Mouse (Mus musculus) limb, embryonic 11.5 days (tissue): ENCODE measurements around the gene Atg101. TPM values are rescaled to one million over a fixed set of nuclear protein-coding genes. Genes with fewer than 3 reads are reported as not detected.
A peak's percentile ranks its signal among the peaks of the same experiment; 100 is the strongest.

Experiments used
- ATAC-seq: fragments of 200-750 bp; cut with Nextera tagmentation; 2 replicates; pipeline ENCODE4 v1.8.0; 2017; ENCODE audit warnings: low read depth; ENCODE audit not compliant: insufficient number of reproducible peaks, low FRiP score, low TSS enrichment
- DNase-seq: peaks from one replicate; pipeline ENCODE4 v3.0.0-alpha.2; 2015; ENCODE audit warnings: low spot score
- H3K27ac ChIP-seq: fragments of 300-500 bp; sonication (generic); replicated peaks from 2 replicates; pipeline ENCODE4 v1.5.1; 2014; ENCODE audit warnings: low read depth, mild to moderate bottlenecking, low read length
- H3K27me3 ChIP-seq: fragments of 300-500 bp; sonication (generic); 2 replicates; pipeline ENCODE4 v1.6.1; 2014; ENCODE audit warnings: mild to moderate bottlenecking, low read length, mixed read lengths; ENCODE audit not compliant: control insufficient read depth, insufficient read depth
- H3K36me3 ChIP-seq: fragments of 300-500 bp; sonication (generic); 2 replicates; pipeline ENCODE4 v1.6.1; 2014; ENCODE audit warnings: mild to moderate bottlenecking, low read length, moderate library complexity, mixed read lengths; ENCODE audit not compliant: control insufficient read depth, insufficient read depth
- H3K4me1 ChIP-seq: fragments of 300-500 bp; sonication (generic); 2 replicates; pipeline ENCODE4 v1.6.1; 2014; ENCODE audit warnings: low read length, mixed read lengths; ENCODE audit not compliant: control insufficient read depth, insufficient read depth
- H3K4me2 ChIP-seq: fragments of 300-500 bp; sonication (generic); 2 replicates; pipeline ENCODE4 v1.6.1; 2014; ENCODE audit warnings: low read depth, mild to moderate bottlenecking, moderate library complexity; ENCODE audit not compliant: severe bottlenecking
- H3K4me3 ChIP-seq: fragments of 300-500 bp; sonication (generic); 2 replicates; pipeline ENCODE4 v1.5.1; 2014; ENCODE audit warnings: low read depth, low read length
- H3K9ac ChIP-seq: fragments of 300-500 bp; sonication (generic); 2 replicates; pipeline ENCODE4 v1.6.1; 2014; ENCODE audit warnings: mild to moderate bottlenecking, low read length
- H3K9me3 ChIP-seq: fragments of 300-500 bp; sonication (generic); 2 replicates; pipeline ENCODE4 v1.6.1; 2016; ENCODE audit warnings: low read length; ENCODE audit not compliant: control insufficient read depth
- WGBS: fragments of 180-500 bp; shearing (Covaris S2); extraction: QIAGEN DNeasy Blood & Tissue Kit; methylation state at CpG from one replicate; pipeline ENCODE4 v1.1.7; 2014; 5-methylcytosine and 5-hydroxymethylcytosine counted together
- polyA plus RNA-seq: library from polyadenylated mRNA; unstranded; fragments of >200 nt; fragmentation: Nextera tagmentation; extraction: Ambion mirVana; gene quantifications from 2 replicates; pipeline ENCODE4 v1.2.1, GENCODE M21; 2014

The Atg101 gene
- polyA plus RNA-seq, 1 experiment from 2014 or later, result 73.1 TPM

GRCm38 (mm10) chr15:101287361-101287760 is 3.3 kb downstream of the Atg101 start:
- ATAC-seq, result no peak
- no peak overlapping the region for H3K9ac ChIP-seq
- H3K4me1 ChIP-seq, result peaks cover 5% of the 10 kb centered on the region
- H3K27me3 ChIP-seq, result no peaks in the 10 kb centered on the region
- H3K4me2 ChIP-seq, result no peak overlapping the region
- peaks cover 12% of the 10 kb centered on the region for H3K36me3 ChIP-seq
- H3K9me3 ChIP-seq, result no peaks in the 10 kb centered on the region
- no peak overlapping the region for H3K4me3 ChIP-seq
- no peak overlapping the region for H3K27ac ChIP-seq
- DNase-seq, result no peak
- 91% methylated on average over 6 of the region's 6 CpGs for WGBS

GRCm38 (mm10) chr15:101290354-101290753 is 6.3 kb downstream of the Atg101 start:
- Histone ChIP-seq H3K36me3 (peaks cover 12% of the 10 kb centered on the region), H3K9me3 (no peaks in the 10 kb centered on the region), H3K4me2 (no peak overlapping the region), H3K4me1 (peaks cover 11% of the 10 kb centered on the region; the same call in 1 of the 2 replicates), H3K4me3 (no peak overlapping the region), H3K27ac (no peak overlapping the region), H3K9ac (no peak overlapping the region), H3K27me3 (no peaks in the 10 kb centered on the region)
- WGBS, result 96% methylated on average over 15 of the region's 15 CpGs
- DNase-seq (no peak), ATAC-seq (no peak)

- H3K36me3 ChIP-seq, result peaks cover 12% of the 10 kb centered on the region
- WGBS, result 92% methylated on average over 3 of the region's 3 CpGs
Measured at GRCm38 (mm10) chr15:101292012-101292411, 7.9 kb downstream of the Atg101 start.

DNA sequence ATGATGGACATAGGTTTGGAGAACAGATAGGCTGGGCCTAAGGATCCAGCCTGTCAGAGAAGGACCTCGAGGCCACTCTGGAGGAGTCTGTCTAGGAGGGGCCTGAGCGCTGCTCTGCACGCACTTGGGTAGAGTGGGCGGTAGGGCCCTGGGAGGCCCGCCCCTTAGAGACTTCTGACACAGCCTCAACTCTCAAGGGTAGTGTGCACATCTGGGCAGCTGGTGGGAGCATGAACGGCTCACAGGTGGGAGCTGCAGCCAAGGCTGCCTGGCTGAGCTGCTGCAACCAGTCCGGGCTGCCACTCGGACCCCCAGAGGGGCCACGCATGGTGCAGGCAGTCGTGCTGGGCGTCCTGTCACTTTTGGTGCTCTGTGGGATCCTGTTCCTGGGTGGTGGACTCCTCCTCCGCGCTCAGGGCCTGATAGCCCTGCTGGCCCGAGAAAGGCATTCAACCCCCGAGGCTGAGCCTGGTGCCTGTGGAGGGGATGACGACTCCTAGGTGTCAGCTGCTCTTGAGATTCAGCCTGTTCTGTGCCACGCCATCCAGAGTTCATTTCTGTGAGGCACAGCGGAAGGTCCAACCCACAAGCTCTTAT is 9.1 kb downstream of the Atg101 start, which contains the start of gene 6030408B16Rik:
TSS of gene 6030408B16Rik (plus strand) at position 188 of the 597 bp plus-strand sequence.
- Histone ChIP-seq H3K4me2 (peak within 1 kb of the TSS; percentile 24; the same call in 1 of the 2 replicates), H3K36me3 (peaks cover 10% of the 10 kb centered on the region), H3K4me1 (peaks cover 11% of the 10 kb centered on the region; the same call in 1 of the 2 replicates), H3K9me3 (no peaks in the 10 kb centered on the region), H3K9ac (peak within 1 kb of the TSS; percentile 55), H3K27me3 (no peaks in the 10 kb centered on the region), H3K27ac (peak within 1 kb of the TSS; percentile 79), H3K4me3 (0 out of 2 replicates have a peak within 1 kb of the TSS, but pooled peaks have one; percentile 5)
- ATAC-seq, result peak; percentile 52; the same call in 1 of the 2 replicates
- peak; percentile 32 for DNase-seq
- 47% methylated on average over 18 of the region's 18 CpGs for WGBS

More at GRCm38 (mm10) chr15:101292012-101292411, 7.9 kb downstream of the Atg101 start:
- Histone ChIP-seq H3K27ac (no peak overlapping the region), H3K4me3 (no peak overlapping the region), H3K4me2 (no peak overlapping the region), H3K9me3 (no peaks in the 10 kb centered on the region), H3K9ac (no peak overlapping the region), H3K4me1 (peaks cover 11% of the 10 kb centered on the region; the same call in 1 of the 2 replicates), H3K27me3 (no peaks in the 10 kb centered on the region)
- DNase-seq, result no peak
- ATAC-seq, result no peak

GRCm38 (mm10) chr15:101294028-101294894 is 10.2 kb downstream of the Atg101 start:
- 0 out of 2 replicates have a peak, but pooled peaks have one; percentile 37 for ATAC-seq
- Histone ChIP-seq H3K27ac (peak overlapping the region; percentile 79), H3K27me3 (no peaks in the 10 kb centered on the region), H3K9ac (peak overlapping the region; percentile 55), H3K4me1 (peaks cover 13% of the 10 kb centered on the region; the same call in 1 of the 2 replicates), H3K4me3 (0 out of 2 replicates have a peak overlapping the region, but pooled peaks have one; percentile 5), H3K4me2 (peak overlapping the region; percentile 24; the same call in 1 of the 2 replicates), H3K9me3 (no peaks in the 10 kb centered on the region), H3K36me3 (peaks cover 10% of the 10 kb centered on the region)
- peak; percentile 65 for DNase-seq
- 39% methylated on average over 16 of the region's 16 CpGs for WGBS

DNA sequence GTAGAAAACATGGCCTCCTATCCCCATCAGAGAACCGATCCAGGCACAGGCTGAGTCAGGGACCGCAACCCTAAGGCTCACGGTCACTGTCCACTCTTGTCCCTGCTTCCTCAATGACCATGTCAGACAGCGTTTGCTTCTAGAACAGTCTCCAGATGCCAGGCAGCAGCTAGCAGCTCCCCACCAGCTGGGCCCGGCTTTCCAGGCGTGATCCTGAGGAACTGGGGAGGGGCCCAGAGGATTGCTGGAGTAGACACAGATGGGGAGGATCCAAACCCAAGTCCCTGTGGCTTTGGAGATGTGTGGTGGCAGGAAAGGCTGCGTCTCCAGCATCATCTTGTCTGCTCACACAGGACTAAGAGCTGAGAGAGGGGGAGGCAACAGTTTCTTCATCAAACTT is 11.0 kb downstream of the Atg101 start:
- Histone ChIP-seq H3K27ac (no peak overlapping the region), H3K4me3 (no peak overlapping the region), H3K4me1 (peaks cover 13% of the 10 kb centered on the region; the same call in 1 of the 2 replicates), H3K36me3 (peaks cover 10% of the 10 kb centered on the region), H3K4me2 (no peak overlapping the region), H3K9me3 (no peaks in the 10 kb centered on the region), H3K27me3 (no peaks in the 10 kb centered on the region), H3K9ac (no peak overlapping the region)
- 75% methylated on average over 7 of the region's 7 CpGs for WGBS
- ATAC-seq (no peak), DNase-seq (no peak)

DNA sequence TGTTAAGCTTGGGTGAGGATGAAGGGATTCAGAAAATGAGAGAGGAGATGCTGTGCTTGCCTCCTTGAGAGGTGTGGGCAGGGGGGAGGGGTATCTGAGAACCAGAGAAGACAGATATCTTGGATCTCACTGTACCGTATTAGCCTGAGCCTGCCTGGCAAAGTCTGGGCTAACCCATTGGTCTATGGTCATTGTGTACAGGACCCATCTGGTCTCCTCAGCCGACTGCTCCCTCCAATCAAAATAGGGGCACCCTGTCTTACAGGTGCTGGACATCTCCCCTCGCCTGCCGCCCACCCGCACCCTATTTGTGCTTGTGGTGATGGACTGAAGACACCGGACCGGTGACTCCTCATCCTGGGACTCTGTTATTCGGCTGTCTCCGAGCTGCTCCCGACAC is 11.5 kb downstream of the Atg101 start:
- H3K9ac ChIP-seq, result no peak overlapping the region
- H3K4me2 ChIP-seq, result no peak overlapping the region
- H3K27me3 ChIP-seq, result no peaks in the 10 kb centered on the region
- WGBS, result 92% methylated on average over 10 of the region's 10 CpGs
- no peak for DNase-seq
- peaks cover 13% of the 10 kb centered on the region; the same call in 1 of the 2 replicates for H3K4me1 ChIP-seq
- peaks cover 5% of the 10 kb centered on the region for H3K36me3 ChIP-seq
- H3K4me3 ChIP-seq, result no peak overlapping the region
- no peak overlapping the region for H3K27ac ChIP-seq
- no peaks in the 10 kb centered on the region for H3K9me3 ChIP-seq
- no peak for ATAC-seq

DNA sequence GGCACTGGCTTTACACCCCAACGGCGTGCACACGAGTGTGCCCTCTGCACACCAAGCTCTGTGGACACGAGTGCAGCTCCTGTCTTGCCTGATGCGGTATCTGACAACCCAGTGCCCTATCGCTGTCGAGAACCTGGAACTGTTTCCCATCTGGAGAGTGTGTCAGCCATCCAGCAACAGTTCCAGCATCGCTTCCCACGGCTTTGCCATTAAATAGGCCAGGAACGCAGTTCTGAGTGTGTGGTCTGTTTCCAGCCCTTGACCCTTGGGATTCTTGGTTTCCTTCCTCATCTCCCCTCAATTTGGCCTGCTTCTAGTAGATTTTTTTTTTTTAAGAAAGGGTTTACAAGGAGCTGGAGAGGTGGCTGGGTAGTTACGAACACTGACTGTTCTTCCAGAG is 12.0 kb downstream of the Atg101 start:
- no peaks in the 10 kb centered on the region for H3K36me3 ChIP-seq
- H3K9me3 ChIP-seq, result no peaks in the 10 kb centered on the region
- H3K27ac ChIP-seq, result no peak overlapping the region
- H3K9ac ChIP-seq, result no peak overlapping the region
- no peak overlapping the region for H3K4me3 ChIP-seq
- no peak overlapping the region for H3K4me2 ChIP-seq
- H3K27me3 ChIP-seq, result no peaks in the 10 kb centered on the region
- 80% methylated on average over 11 of the region's 11 CpGs for WGBS
- peaks cover 13% of the 10 kb centered on the region; the same call in 1 of the 2 replicates for H3K4me1 ChIP-seq
- DNase-seq, result no peak
- ATAC-seq, result no peak
